Mouse (Mus musculus): ENCODE measurements around the gene Rgmb. TPM values are rescaled to one million over a fixed set of nuclear protein-coding genes. Genes with fewer than 3 reads are reported as not detected.
A peak's percentile ranks its signal among the peaks of the same experiment; 100 is the strongest.

The Rgmb gene
- total RNA-seq, 2 experiments from 2014 or later, result 34.9 to 37.6 TPM

DNA sequence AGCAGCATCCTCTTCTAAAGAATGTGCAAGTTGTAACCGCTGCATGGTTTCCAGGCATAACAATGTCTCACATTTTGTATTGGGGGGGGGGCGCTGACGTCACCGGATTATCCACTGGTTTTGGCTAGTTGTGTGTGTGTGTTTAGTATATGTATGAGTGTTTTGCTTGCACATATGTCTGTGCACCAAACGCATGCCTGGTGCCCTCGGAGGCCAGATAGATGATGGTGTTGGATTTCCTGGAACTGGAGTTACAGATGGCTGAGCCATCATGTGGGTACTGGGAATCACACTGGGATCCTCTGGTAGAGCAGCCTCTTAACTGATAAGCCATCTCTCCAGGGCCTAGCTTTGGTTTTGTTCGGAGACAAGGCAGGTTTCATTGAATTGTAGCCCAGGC, 8.5 kb downstream of the Rgmb start:
- DNase-seq, result no peak

DNA sequence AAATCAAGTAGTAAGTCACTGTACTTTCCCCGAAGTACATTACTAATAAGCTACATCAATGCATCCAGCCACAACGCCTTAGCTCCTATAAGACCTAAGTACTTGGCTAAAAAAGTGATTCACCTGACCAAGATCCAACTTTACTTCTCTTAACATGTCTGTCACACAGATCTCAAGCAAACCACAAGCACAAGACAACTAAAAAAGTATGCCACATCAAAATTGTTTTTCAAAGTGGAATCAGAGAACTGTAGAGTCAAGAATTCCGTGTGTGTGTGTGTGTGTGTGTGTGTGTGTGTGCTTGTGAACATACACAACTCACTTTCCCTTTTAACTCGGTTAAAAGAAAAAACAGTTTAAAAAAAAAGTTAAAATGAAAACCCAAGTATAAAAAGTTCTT, 9.1 kb downstream of the Rgmb start:
- DNase-seq, result no peak

DNA sequence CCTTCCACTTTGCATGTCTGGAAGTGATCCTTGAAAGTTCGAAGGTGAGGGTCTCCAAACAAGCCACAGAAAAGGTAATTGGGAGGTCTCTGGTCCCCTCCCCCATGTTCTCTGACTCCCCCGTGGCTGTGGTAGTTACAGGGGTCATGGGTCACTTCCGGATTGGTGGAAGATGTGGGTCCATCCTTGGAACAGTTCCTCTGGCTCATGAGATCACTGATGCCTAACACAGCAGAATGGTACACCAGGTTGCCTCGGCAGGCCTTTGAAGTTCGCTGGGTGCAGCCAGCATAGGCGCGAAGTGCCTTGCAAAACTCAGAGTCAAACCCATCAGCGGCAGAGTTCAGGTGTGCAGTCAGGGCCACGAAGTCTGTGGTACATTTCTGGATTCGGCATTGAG, 10.1 kb downstream of the Rgmb start:
- no peak for DNase-seq

DNA sequence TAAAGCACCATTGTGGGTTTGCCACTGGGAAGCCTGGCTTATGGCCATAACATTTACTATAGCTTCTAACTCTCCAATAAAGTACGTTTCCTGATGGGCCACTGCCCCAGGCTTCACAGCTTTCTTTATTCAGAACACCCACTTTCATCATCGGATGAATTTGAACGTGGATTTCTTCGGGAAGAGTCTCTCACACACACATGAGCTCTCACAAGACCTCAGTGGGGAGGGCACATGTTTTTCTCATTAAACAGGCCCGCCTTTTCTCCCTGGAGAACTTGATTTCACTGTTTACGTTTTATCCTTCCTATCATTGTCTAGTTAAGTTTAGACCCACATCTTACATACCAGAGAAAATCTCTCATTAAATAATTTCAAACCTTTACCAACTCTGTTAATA, 10.7 kb downstream of the Rgmb start:
- DNase-seq, result no peak

DNA sequence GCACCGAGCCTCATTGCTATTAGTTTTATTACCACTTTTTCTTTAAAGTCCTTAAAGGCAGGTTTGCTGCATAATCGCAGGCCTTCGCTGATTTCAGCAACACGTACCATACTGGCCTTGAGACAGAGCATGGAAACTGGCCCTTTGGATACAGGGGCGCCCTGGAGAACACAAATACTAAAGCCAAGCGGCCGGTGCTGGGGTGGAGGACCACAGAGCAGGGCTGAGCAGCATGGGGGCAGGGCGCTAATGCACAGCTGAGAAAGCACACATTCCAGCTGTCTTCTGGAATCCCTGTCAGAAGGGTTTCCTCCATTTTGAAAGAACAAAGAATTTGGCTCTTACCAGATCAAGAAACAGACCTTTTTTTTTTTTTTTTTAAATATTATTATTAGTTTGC, 12.5 kb downstream of the Rgmb start:
- DNase-seq, result no peak

DNA sequence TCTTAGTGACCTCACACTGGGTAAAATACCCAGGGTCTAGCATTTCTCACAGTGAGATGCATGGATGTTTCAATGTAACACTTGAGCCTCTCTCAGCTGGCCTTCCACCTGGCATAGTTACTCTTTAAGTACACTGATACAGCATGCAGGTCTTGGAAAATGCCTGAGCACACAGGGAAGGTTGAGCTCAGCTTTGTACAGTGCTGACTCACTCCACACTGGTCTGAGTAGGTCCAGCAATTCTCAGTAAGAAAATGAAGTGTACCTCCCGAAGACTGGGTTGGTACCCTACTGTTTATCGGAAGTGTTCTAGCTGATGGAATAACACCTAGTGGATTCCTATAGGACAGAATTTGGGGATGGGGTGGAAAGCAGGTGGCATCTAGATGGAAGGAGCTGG, 13.2 kb downstream of the Rgmb start:
- DNase-seq, result no peak

DNA sequence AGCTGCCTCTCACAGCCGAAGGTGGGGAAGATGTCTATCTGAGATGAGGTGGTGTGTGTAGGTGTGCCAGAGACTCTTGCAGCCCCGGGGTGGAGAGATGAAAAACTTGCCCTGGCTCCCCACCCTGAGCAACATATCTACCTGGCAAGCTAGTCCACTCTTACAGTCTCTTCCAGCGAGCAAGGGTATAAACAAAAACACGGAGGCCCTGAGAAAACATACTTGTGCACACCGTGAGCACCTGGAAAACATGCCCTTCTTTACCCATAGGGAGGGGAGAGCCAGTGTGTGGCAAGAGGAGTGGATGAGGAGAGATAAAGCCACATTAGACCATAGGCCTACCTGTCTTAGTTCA, 13.8 kb downstream of the Rgmb start:
- DNase-seq, result no peak

DNA sequence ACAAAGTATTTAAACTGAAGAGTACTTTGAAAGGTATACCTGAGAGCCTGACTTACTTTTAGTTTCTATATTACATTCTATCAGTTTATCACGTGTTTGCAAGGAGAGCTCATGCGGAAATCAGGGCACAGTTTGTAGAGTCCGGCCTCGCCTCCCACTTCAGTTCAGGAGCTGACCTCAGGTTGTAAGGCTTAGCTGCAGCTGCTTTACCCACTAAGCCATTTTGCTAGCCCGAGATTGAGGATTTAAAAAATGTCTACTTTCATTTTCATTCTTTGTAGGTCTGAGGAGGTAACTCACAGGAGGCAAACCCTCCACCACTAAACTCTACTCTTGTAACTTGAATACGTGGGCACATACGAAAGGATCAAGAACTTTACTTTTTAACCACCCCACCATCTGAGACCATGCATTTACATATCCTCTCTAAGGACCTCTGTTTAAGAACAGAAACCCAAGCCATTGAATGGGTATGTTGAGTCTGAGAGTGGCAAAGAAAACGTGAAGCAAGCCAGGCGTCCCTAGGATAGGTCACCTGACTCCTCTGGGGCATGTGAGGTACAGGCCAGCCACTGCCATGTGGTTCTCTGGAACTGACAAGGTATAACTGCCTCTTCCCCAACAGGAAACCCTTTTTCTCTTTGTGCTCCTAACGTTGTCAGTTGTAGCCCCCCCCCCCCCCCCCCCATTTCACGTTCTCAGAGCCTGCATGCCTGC, 14.3 kb downstream of the Rgmb start:
- DNase-seq, result no peak

DNA sequence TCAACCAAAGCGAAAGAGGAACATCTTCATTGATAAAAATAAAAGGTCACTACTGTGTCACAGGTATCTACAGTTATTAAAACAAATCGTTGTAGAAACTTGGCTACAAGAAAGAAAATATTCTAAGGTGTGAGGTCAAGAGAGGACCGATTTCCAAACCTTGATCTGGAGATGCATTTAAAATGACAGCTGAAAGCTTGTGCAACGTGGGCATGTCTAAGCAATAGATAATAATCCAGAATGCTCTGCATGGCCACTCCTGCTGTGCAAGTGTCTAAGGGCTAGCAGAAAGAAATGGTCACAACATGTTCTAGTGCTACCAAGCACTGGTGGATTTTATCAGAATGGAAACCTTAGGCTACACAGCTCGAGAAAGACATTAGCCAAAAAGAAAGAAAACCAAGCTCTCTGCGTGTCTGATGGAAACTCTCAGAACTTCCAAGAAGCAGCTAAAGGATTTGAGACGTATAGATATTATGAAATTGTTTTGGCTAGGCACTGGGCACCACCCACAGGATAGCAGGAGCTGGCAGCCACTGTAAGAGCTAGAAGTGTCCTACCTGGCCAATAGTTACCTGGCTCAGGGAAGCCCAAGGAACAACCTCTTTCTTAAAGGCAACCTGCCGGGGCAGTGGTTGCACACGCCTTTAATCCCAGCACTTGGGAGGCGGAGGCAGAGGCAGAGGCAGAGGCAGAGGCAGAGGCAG, 15.4 kb downstream of the Rgmb start:
- DNase-seq, result no peak

DNA sequence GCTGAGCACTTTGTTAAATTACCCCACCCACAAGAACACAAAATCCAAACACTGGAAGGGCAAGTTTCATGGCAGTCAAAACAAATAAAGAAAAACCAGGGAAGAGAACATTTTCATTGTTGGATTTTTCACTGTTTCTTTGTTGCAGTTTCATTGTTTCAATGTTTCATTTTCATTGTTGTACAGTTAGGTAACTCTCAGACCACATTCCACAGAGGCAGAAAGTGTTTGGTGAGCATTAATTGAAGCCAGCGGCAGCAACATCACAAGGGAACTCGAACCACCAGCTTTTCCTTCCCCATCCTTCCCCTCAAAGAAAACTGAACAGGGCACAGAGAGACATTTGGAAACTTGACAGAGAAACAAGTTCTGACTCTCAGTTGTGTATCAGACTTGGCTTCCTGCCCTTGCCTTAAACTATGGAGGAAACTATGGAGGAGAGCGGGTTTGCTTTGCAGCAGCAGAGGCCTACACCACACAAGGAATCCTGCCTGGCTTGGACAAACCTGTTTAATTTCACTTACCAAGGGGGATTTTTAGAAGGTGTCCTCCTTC, 17.1 kb downstream of the Rgmb start:
- no peak for DNase-seq

DNA sequence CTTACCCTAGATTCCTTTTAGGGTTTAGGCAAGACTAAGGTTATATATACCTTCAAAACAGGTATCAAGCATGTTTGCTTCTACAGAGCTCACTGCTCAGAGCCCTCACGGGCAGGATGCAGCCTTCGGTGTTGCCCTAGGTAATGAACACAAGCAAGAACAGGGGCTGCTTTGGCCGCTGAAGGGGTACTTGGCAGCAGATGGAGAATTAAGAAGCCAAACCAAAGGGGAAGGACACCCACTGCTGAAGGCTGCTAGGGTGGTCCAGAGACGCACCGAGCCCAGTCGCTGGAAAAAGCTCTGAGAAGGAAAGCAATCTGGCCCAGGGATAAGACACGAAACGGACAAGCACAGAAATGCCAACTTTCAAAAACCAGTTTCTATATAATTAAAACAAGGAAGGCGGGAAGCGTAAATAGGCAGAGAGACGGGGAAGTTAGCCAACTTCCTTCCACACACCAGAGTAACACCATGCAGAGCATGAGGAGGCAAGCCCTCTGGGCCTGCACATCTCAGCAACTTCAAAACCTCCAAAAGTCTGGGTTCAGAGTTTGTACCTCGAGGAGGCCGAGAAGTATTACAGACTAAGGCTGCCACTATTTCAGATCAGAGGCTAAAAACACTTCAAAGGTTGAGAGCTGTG, 18.6 kb downstream of the Rgmb start:
- no peak for DNase-seq

DNA sequence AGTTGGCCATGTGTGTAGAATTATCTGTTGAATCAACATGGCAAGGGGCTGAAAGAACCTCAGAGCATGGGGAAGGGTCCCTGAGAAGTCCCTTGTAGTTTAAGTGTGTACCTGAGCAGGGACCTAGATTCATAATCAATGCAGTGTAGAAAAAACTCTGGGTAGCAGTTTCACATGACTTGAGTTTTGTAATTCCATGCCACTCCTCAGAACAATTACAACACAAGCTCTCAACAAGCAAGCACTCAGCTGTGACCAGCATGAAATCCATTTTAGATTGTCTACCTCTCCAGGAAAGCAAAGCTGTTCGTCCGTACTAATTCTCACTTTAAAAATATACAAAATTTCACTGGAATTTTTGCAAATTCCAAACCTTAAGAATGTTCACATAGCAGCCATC, 20.9 kb downstream of the Rgmb start:
- no peak for DNase-seq

DNA sequence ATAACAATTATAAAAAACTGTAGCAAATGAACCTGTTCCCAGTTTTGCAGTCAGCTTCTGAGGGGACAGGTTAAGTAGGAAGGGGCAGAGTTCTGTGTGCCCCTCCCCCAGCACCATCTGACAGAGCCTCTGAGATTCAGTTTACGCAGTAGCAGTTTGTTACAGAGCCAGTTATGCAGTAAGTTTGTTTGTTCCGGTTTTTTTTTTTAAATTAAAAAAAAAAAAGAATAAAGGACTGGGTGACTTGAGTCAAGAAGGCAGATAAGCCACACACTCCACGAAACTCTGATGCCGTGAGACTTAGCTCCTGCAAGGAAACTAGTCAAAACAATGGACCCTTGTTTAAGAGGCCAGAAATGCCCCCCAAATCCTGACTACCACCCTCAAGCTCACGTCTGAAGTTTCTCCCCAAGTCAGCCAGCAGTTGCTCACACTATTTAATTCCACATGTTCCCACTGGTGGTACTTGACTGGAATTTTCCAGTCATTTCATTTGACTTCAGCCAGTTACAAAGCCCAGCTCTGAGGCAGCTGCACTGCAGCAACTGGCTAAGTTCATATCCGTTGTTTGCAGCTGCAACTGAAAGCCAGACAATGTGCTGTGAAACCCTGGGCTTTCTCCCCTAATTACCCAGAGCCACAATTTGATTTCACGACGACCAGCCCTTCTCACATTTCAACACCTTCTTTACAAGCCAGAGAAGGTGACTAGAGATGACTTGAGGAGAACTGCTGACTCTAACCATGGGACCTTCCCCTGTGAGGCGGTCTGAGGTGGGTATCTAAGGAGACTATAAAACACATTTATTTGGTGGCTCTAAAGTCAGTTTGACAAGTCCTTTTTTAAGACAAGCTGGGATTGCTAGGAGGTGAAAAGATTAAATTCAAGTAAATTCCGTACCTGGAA, 22.1 kb downstream of the Rgmb start:
- DNase-seq, result peak; percentile 21

DNA sequence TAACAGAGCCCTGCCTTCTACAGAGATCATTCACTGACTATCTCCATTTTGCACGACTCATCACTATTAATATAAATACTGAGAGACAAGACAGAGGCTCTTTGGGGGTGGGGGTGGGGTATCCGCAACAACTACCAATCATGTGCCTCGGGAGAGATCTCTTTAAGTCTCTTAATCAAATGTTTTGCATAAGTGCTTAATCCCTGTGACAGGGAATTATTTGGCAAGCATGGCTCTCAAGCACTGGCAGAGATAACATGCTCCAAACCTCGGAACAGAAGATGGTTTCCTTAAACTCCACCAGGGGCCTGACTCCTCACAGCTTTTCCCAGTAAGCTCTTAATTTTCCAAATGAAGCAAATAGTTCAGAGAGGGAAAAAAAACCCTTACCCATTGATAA, 22.8 kb downstream of the Rgmb start:
- DNase-seq, result no peak

DNA sequence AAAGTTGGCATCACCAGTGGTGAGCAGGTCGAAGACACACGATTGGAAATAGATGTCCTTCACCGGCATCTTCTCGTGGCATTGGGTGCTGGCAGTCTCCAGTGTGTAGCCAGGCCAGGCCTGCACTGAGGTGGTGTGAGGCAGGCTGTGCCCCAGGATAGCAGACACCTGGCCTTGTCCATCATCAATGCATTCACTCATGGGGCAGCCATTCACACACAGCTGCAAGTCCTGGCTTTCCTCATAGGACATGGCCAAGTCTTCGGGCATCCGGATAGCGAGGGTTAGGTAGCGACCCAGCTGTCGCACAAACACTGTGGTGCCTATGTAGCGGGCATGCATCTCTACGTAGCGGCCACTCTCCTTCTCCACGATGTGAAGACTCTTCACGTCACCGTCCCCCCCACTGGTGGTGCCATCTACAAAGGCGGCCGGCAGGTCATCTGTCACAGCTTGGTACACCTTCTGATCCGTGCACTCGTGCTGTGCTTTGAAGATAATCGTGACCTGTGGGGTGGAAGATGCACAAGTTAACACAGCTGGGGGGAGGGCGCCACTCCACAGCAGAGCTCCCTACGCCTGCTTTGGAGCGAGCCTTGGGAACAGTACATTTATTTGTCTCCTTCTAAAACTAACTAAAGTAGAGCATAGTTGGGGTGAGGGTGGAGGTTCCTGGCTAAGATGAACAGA, 23.4 kb downstream of the Rgmb start:
- DNase-seq, result peak; percentile 82

DNA sequence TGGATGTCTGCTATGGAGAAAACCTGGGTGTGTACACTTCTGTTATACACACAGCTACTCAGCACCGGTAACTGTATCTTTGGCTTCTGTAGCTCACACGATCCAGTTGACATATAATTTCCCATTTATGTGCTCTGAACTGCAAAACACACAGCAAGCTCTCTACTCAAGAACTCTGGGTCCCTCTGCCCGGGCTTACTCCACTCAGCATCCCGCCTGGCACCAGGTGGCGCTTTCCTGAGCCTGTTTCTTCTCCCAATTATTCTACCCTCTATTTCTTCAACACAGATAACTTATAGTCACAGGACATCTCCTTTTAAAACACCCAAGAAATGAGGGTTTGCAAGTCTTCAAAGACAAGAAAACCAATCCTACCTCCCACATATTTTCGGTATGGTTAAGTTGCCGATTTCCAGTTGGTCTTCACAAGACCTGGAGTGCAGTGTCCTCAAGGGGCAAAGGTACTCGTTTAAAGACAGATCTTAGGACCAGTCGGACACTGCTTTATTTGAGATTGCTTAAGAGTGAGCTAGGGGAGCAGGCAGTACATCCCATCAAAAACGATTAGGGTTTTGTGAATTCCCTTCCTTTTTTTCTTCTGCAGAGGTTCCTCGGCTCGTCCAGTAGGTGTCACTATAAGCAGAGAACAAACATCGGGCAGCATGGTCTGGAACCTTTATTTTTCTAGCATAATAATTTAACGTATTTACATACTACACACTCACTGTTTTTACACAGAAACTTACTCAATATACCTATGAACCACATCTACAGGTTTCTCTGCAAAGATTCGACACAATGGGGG, 26.6 kb downstream of the Rgmb start:
- no peak for DNase-seq

DNA sequence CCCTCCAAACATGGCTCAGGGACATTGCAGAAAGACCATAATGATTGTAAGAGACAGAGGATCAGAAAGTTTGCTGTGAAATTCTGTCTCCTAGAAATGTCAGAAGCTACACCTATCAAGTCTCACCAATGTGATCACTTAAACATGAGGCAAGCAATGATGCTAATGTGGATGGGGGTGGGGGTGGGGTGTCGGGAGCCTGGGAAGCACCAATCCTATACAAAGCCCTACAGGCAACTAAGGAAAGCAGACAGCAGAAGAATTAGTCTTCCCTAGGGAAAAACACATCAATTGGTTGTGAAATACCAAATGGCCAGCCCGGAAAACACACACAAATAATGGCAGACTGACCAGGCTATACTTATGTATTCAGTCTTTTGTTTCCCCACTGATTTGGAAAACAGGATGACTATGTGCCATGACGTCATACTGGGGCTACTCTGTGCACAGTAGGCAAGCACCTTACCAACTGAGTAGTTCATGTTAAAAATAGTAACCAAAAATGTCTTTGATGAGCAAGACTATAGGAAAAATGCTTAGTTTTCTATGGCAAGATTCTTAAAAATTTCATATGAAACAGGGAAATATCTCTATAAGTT, 31.5 kb downstream of the Rgmb start:
- no peak for DNase-seq

DNA sequence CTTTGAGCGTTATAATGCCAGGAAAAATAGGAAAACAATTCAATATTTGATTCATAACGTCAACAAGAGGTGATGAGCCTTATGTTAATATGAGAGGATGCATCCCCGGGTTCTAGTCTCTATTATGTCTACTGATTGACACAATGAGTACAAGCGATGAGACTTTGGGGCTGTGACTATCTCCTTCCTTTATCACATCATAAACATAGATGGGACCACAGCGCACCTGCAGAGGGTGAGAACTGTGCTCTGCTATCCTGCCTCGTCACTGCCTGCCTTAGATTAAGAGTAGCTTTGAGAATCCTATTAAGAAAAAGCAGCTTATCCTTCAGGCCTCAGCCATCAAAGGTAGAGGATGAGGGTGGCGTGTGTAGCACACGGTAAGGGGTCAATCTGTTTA, 40.1 kb downstream of the Rgmb start:
- DNase-seq, result no peak

DNA sequence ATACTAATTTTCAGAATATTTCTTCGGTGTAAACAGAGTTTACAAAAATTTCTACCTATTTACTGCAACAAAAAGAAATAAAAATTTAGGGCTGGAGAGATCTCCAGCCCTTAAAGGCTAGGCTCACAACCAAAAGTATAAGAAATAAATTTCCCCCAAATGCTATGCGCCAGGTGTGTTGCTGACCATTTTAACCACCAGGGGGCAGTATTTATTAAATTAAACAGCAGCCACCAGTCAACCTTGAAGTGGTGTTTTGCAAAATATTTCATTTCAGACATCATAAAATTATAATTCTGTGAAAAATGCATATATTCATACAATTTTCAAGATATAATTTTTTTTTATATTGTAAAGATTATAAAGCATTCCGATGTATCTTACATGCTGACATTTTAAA, 43.8 kb downstream of the Rgmb start:
- DNase-seq, result no peak

DNA sequence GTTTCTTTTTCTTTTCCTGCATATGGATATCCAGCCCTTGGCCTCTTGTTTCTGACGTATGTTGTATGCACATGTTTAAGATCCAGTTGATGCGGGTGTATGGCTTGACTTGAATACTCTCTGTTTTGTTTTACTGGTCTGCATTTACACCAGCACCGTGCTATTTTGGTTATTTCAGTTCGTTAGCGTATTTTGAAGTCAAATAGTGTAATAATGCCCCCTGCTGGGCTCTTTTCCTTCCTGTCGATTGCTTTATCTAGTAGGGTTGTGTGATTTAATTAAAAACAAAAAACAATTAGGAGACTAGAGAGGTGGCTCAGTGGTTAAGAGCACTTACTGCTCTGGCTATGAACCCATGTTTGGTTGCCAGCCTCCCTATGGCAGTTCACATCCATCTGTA, 52.9 kb downstream of the Rgmb start:
- DNase-seq, result no peak
